Mouse (Mus musculus) midbrain, embryonic 15.5 days (tissue): ENCODE measurements around the gene Papss2. TPM values are rescaled to one million over a fixed set of nuclear protein-coding genes. Genes with fewer than 3 reads are reported as not detected.

Experiments used
- ATAC-seq: fragments of 200-750 bp; cut with Nextera tagmentation; replicated peaks from 2 replicates; pipeline ENCODE4 v1.8.0; 2017; ENCODE audit warnings: moderate TSS enrichment
- H3K27ac ChIP-seq: fragments of 300-500 bp; sonication (generic); 2 replicates; pipeline ENCODE4 v1.5.1; 2015; ENCODE audit warnings: mild to moderate bottlenecking, inconsistent platforms
- H3K27me3 ChIP-seq: fragments of 300-500 bp; sonication (generic); replicated peaks from 2 replicates; pipeline ENCODE4 v1.6.1; 2015; ENCODE audit warnings: inconsistent platforms
- H3K36me3 ChIP-seq: fragments of 300-500 bp; sonication (generic); replicated peaks from 2 replicates; pipeline ENCODE4 v1.6.1; 2015; ENCODE audit warnings: inconsistent platforms
- H3K4me1 ChIP-seq: fragments of 300-500 bp; sonication (generic); 2 replicates; pipeline ENCODE4 v1.6.1; 2015; ENCODE audit warnings: inconsistent platforms
- H3K4me2 ChIP-seq: fragments of 300-500 bp; sonication (generic); 2 replicates; pipeline ENCODE4 v1.6.1; 2015; ENCODE audit warnings: inconsistent platforms, mild to moderate bottlenecking, moderate library complexity
- H3K4me3 ChIP-seq: fragments of 300-500 bp; sonication (generic); 2 replicates; pipeline ENCODE4 v1.5.1; 2015; ENCODE audit warnings: mild to moderate bottlenecking, inconsistent platforms
- H3K9ac ChIP-seq: fragments of 300-500 bp; sonication (generic); 2 replicates; pipeline ENCODE4 v1.6.1; 2015; ENCODE audit warnings: mild to moderate bottlenecking, inconsistent platforms
- H3K9me3 ChIP-seq: fragments of 300-500 bp; sonication (generic); 2 replicates; pipeline ENCODE4 v1.6.1; 2016; ENCODE audit warnings: inconsistent platforms
- WGBS: fragments of 180-500 bp; shearing (Covaris S2); methylation state at CpG from one replicate; pipeline ENCODE4 v1.1.7; 2015; ENCODE audit warnings: mixed read lengths; 5-methylcytosine and 5-hydroxymethylcytosine counted together
- polyA plus RNA-seq: library from polyadenylated mRNA; unstranded; fragments of >200 nt; fragmentation: Nextera tagmentation; extraction: Ambion mirVana; gene quantifications from 2 replicates; pipeline ENCODE4 v1.2.1, GENCODE M21; 2015

Gene Papss2
- polyA plus RNA-seq, result 0.81 and 1.1 TPM in 2 replicates

- H3K27me3 ChIP-seq, result peaks cover 23% of the 10 kb centered on the region
- peak within 1 kb of the TSS; percentile 53 for H3K4me3 ChIP-seq
- H3K4me2 ChIP-seq, result peak within 1 kb of the TSS; percentile 95
- peak within 1 kb of the TSS; percentile 42 for H3K9ac ChIP-seq
- peaks cover 10% of the 10 kb centered on the region for H3K4me1 ChIP-seq
- no peaks in the 10 kb centered on the region for H3K36me3 ChIP-seq
- no peaks in the 10 kb centered on the region for H3K9me3 ChIP-seq
- under 1% methylated on average over 54 of the region's 64 CpGs for WGBS
- ATAC-seq, result peak; percentile 82
- H3K27ac ChIP-seq, result no peak within 1 kb of the TSS
These were observed at the start of gene Papss2 for GRCm38 (mm10) chr19:32595506-32596286. Gene Papss2 (plus strand): TSS chr19:32595790.

GRCm38 (mm10) chr19:32547396-32547795, 48.2 kb upstream of the Papss2 start:
- Histone ChIP-seq H3K27ac (no peak overlapping the region), H3K4me2 (no peak overlapping the region), H3K36me3 (no peaks in the 10 kb centered on the region), H3K27me3 (no peaks in the 10 kb centered on the region), H3K4me1 (no peaks in the 10 kb centered on the region), H3K9ac (no peak overlapping the region), H3K9me3 (no peaks in the 10 kb centered on the region), H3K4me3 (no peak overlapping the region)
- ATAC-seq, result no peak
- 88% methylated on average over 3 of the region's 3 CpGs for WGBS

- no peak for ATAC-seq
- 89% methylated on average over 15 of the region's 15 CpGs for WGBS
- H3K4me1 ChIP-seq, result no peaks in the 10 kb centered on the region
- H3K9ac ChIP-seq, result no peak overlapping the region
- no peak overlapping the region for H3K4me3 ChIP-seq
- no peak overlapping the region for H3K27ac ChIP-seq
- H3K9me3 ChIP-seq, result no peaks in the 10 kb centered on the region
- no peaks in the 10 kb centered on the region for H3K36me3 ChIP-seq
- H3K27me3 ChIP-seq, result no peaks in the 10 kb centered on the region
- H3K4me2 ChIP-seq, result no peak overlapping the region
These were observed 47.4 kb upstream of the Papss2 start for GRCm38 (mm10) chr19:32548202-32548601.

GRCm38 (mm10) chr19:32550446-32550845, 45.1 kb upstream of the Papss2 start:
- Histone ChIP-seq H3K27ac (no peak overlapping the region), H3K9me3 (no peaks in the 10 kb centered on the region), H3K9ac (no peak overlapping the region), H3K27me3 (no peaks in the 10 kb centered on the region), H3K4me2 (no peak overlapping the region), H3K36me3 (no peaks in the 10 kb centered on the region), H3K4me1 (no peaks in the 10 kb centered on the region), H3K4me3 (no peak overlapping the region)
- no peak for ATAC-seq
- 70% methylated on average over 5 of the region's 5 CpGs for WGBS

- Histone ChIP-seq H3K36me3 (no peaks in the 10 kb centered on the region), H3K9ac (no peak overlapping the region), H3K27ac (no peak overlapping the region), H3K27me3 (no peaks in the 10 kb centered on the region), H3K4me2 (no peak overlapping the region), H3K4me1 (no peaks in the 10 kb centered on the region), H3K9me3 (no peaks in the 10 kb centered on the region), H3K4me3 (no peak overlapping the region)
- WGBS, result 70% methylated on average over 3 of the region's 3 CpGs
- ATAC-seq, result no peak
These were observed 44.1 kb upstream of the Papss2 start for GRCm38 (mm10) chr19:32551442-32551841.

GRCm38 (mm10) chr19:32552106-32552505, 43.5 kb upstream of the Papss2 start:
- H3K4me3 ChIP-seq, result no peak overlapping the region
- no peak for ATAC-seq
- H3K4me2 ChIP-seq, result no peak overlapping the region
- H3K9me3 ChIP-seq, result no peaks in the 10 kb centered on the region
- H3K9ac ChIP-seq, result no peak overlapping the region
- no peaks in the 10 kb centered on the region for H3K36me3 ChIP-seq
- no peaks in the 10 kb centered on the region for H3K27me3 ChIP-seq
- WGBS, result 78% methylated on average over 1 of the region's 1 CpGs
- no peaks in the 10 kb centered on the region for H3K4me1 ChIP-seq
- no peak overlapping the region for H3K27ac ChIP-seq

- WGBS, result 73% methylated on average over 3 of the region's 3 CpGs
- Histone ChIP-seq H3K36me3 (no peaks in the 10 kb centered on the region), H3K4me1 (no peaks in the 10 kb centered on the region), H3K4me3 (no peak overlapping the region), H3K9me3 (no peaks in the 10 kb centered on the region), H3K4me2 (no peak overlapping the region), H3K9ac (no peak overlapping the region), H3K27me3 (no peaks in the 10 kb centered on the region), H3K27ac (no peak overlapping the region)
- ATAC-seq, result no peak
These were observed 42.3 kb upstream of the Papss2 start for GRCm38 (mm10) chr19:32553310-32553709.

GRCm38 (mm10) chr19:32555257-32555656, 40.3 kb upstream of the Papss2 start:
- ATAC-seq, result 0 out of 2 replicates have a peak, but pooled peaks have one; percentile 58
- no peak overlapping the region for H3K4me2 ChIP-seq
- H3K27me3 ChIP-seq, result no peaks in the 10 kb centered on the region
- H3K36me3 ChIP-seq, result no peaks in the 10 kb centered on the region
- H3K4me1 ChIP-seq, result no peaks in the 10 kb centered on the region
- no peak overlapping the region for H3K27ac ChIP-seq
- H3K9ac ChIP-seq, result no peak overlapping the region
- no peak overlapping the region for H3K4me3 ChIP-seq
- no peaks in the 10 kb centered on the region for H3K9me3 ChIP-seq
- WGBS, result 17% methylated on average over 3 of the region's 3 CpGs

GRCm38 (mm10) chr19:32567025-32567424, 28.6 kb upstream of the Papss2 start:
- no peak overlapping the region for H3K27ac ChIP-seq
- ATAC-seq, result no peak
- no peaks in the 10 kb centered on the region for H3K9me3 ChIP-seq

GRCm38 (mm10) chr19:32567447-32567846, 28.1 kb upstream of the Papss2 start:
- Histone ChIP-seq H3K4me3 (no peak overlapping the region), H3K4me1 (no peaks in the 10 kb centered on the region), H3K27me3 (no peaks in the 10 kb centered on the region), H3K27ac (no peak overlapping the region), H3K4me2 (no peak overlapping the region), H3K9ac (no peak overlapping the region), H3K9me3 (no peaks in the 10 kb centered on the region), H3K36me3 (no peaks in the 10 kb centered on the region)
- ATAC-seq, result no peak
- WGBS, result 84% methylated on average over 5 of the region's 5 CpGs

More at GRCm38 (mm10) chr19:32567025-32567424, 28.6 kb upstream of the Papss2 start:
- Histone ChIP-seq H3K27me3 (no peaks in the 10 kb centered on the region), H3K36me3 (no peaks in the 10 kb centered on the region), H3K4me2 (no peak overlapping the region), H3K4me1 (no peaks in the 10 kb centered on the region), H3K4me3 (no peak overlapping the region), H3K9ac (no peak overlapping the region)
- 92% methylated on average over 8 of the region's 8 CpGs for WGBS

GRCm38 (mm10) chr19:32568470-32568869, 27.1 kb upstream of the Papss2 start:
- ATAC-seq, result no peak
- Histone ChIP-seq H3K4me1 (no peaks in the 10 kb centered on the region), H3K4me3 (no peak overlapping the region), H3K9me3 (no peaks in the 10 kb centered on the region), H3K4me2 (no peak overlapping the region), H3K9ac (no peak overlapping the region), H3K36me3 (no peaks in the 10 kb centered on the region), H3K27me3 (no peaks in the 10 kb centered on the region), H3K27ac (no peak overlapping the region)
- WGBS, result 96% methylated on average over 3 of the region's 3 CpGs

- 89% methylated on average over 3 of the region's 3 CpGs for WGBS
- Histone ChIP-seq H3K36me3 (no peaks in the 10 kb centered on the region), H3K9ac (no peak overlapping the region), H3K27ac (no peak overlapping the region), H3K9me3 (no peaks in the 10 kb centered on the region), H3K4me1 (no peaks in the 10 kb centered on the region), H3K27me3 (no peaks in the 10 kb centered on the region), H3K4me3 (no peak overlapping the region), H3K4me2 (no peak overlapping the region)
- ATAC-seq, result no peak
These were observed 26.5 kb upstream of the Papss2 start for GRCm38 (mm10) chr19:32568961-32569653.
